Mouse (Mus musculus) ES-Bruce4 (cell line): ENCODE data around the gene Vat1.
A peak's percentile ranks its signal among the peaks of the same experiment; 100 is the strongest.

Experiments used
- CTCF ChIP-seq: IDR thresholded peaks from one replicate; pipeline ENCODE4 v1.8.1; 2011; ENCODE audit warnings: low read depth, low read length
- EP300 ChIP-seq: IDR thresholded peaks from 2 replicates; pipeline ENCODE4 v1.6.1; 2011; ENCODE audit warnings: low read depth, low read length; ENCODE audit not compliant: insufficient read depth
- POLR2A ChIP-seq: IDR thresholded peaks from one replicate; pipeline ENCODE4 v1.8.1; 2011; ENCODE audit warnings: low read length; ENCODE audit not compliant: insufficient read depth

- TF ChIP-seq CTCF (peak; percentile 64), POLR2A (no peak), EP300 (no peak)
These were observed 46.4 kb downstream of the Vat1 start for GRCm38 (mm10) chr11:101419610-101420009.
